Mouse (Mus musculus) adrenal gland (tissue): ENCODE measurements around the gene Col5a3.
"Not testable (repeated sequence)": the region's sequence is repeated elsewhere in the genome, so short reads cannot be mapped to it uniquely, and the experiment has no call there.

Experiments used
- intact Hi-C: fragments of 180-260 bp; cut with DNase I; formaldehyde crosslinking; loops from one replicate; pipeline ENCODE4 v1.15.1; 2025
- long read RNA-seq, 2 experiments: library from polyadenylated mRNA; unstranded; transcript quantifications; one replicate each; pipeline ENCODE4 v2.0.0; 2020; ENCODE audit warnings: borderline replicate concordance in 1 of 2; ENCODE audit not compliant: insufficient replicate concordance in 1 of 2

Gene Col5a3
- long read RNA-seq, experiment 1, partial matches to known transcripts: 34 of 40 reads
- long read RNA-seq, experiment 1, other reads (novel, unspliced or antisense): 6 of 40 reads
- long read RNA-seq, experiment 2, partial matches to known transcripts: 9 of 13 reads
- long read RNA-seq, experiment 2, other reads (novel, unspliced or antisense): 4 of 13 reads

- intact Hi-C loops: no loop called here
These were observed at the start of gene Col5a3 for GRCm38 (mm10) chr9:20814521-20815272. Gene Col5a3 (minus strand): TSS chr9:20815067.

GRCm38 (mm10) chr9:20862225-20862624, 47.4 kb upstream of the Col5a3 start:
- intact Hi-C loops: no loop called here

GRCm38 (mm10) chr9:20861821-20862220, 47.0 kb upstream of the Col5a3 start:
- intact Hi-C loops: no loop called here

GRCm38 (mm10) chr9:20859926-20860325, 45.1 kb upstream of the Col5a3 start:
- intact Hi-C loops: no loop called here

- intact Hi-C loops: no loop called here
These were observed 42.3 kb upstream of the Col5a3 start for GRCm38 (mm10) chr9:20857131-20857530.

- intact Hi-C loops: no loop called here
These were observed 35.3 kb upstream of the Col5a3 start for GRCm38 (mm10) chr9:20850179-20850578.

DNA sequence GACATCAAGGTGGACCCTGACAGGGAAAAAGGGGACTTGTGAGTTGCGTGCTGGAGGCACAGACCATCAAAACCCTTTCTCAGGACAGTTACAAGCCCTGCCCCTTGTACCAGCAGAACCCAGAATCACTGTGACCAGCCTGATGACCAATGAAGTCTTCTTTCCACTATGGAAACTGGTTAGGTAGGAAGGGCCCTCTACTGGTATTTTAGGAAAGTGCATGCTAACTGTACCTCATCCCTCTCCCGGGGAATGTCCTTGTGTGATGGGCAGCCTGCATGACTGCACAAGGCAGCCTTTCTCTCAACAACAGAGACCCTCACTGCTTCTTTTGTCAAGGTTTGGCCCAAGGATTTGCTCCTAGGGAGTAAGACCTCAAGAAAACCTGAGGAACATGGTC, 27.8 kb upstream of the Col5a3 start:
- intact Hi-C loops: no loop called here

DNA sequence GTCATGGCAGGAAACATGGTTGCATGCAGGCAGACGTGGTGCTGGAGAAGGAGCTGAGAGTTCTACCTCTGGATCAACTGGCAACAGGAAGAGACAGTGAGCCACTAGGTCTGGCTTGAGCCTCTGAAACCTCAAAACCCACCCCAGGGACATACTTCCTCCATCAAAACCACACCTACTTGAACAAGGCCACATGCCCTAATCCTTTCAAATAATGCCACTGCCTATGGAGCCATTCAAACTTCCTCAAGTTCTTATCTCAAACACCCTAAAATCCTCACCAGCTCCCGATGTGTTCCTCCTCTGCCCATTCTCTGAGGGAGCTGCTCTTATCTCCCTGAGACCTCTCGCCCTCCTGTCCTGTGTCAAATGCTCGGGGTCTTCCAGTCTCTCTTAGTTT, 27.3 kb upstream of the Col5a3 start:
- intact Hi-C loops: no loop called here

DNA sequence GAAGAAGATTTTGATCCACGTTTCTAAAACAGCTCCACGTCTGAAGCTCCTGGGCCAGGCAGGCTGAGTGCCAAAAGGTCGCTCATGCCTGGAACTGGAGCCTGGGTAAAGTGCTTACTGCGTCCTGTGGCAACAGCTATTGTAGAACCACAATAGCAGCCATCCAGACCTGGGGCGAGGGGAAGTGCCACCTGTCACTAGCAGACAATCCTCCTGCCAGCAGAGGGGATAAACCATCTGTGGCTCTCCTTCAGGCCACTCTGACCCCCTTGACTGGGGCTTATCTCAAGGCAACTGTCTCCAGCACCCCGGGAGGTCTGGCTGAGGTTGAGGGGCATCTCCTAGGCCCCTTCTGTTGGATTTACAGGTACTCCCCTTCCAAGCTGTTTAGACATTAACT, 24.1 kb upstream of the Col5a3 start:
- intact Hi-C loops: no loop called here

DNA sequence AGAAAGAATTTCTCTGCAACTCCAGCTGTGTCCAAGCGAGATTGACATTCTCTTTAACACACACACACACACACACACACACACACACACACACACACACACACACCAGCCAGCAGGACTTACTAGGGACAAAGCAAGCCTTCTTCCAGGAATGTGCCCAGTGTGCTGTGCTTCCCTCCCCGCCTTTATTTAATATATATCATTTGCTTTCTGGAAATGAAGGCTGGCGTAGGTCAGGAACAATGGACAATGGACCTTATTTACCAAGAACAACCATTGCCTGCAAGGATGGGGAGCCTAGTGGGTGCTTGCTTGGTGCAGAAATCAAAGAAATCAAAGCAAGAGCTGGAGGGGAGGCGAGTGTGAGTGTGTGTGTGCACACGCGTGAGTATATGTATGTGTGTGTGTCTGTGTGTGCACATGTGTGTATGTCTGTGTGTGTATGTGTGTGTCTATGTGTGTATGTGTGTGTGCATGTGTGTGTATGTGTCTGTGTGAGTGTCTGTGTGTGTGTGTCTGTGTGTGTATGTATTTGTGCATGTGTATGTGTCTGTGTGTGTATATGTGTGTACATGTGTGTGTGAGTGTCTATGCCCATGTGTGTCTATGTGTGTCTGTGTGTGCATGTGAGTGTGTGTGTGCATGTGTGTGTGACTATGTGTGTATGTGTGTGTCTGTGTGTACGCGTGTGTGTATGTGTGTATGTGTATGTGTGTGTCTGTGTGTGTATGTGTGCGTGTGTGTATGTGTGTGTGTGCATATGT, 22.5 kb upstream of the Col5a3 start:
- intact Hi-C loops: no loop called here

- intact Hi-C loops: not testable (repeated sequence)
These were observed 20.6 kb upstream of the Col5a3 start for GRCm38 (mm10) chr9:20835431-20835954.

GRCm38 (mm10) chr9:20834881-20835280, 20.0 kb upstream of the Col5a3 start:
- intact Hi-C loops: no loop called here

DNA sequence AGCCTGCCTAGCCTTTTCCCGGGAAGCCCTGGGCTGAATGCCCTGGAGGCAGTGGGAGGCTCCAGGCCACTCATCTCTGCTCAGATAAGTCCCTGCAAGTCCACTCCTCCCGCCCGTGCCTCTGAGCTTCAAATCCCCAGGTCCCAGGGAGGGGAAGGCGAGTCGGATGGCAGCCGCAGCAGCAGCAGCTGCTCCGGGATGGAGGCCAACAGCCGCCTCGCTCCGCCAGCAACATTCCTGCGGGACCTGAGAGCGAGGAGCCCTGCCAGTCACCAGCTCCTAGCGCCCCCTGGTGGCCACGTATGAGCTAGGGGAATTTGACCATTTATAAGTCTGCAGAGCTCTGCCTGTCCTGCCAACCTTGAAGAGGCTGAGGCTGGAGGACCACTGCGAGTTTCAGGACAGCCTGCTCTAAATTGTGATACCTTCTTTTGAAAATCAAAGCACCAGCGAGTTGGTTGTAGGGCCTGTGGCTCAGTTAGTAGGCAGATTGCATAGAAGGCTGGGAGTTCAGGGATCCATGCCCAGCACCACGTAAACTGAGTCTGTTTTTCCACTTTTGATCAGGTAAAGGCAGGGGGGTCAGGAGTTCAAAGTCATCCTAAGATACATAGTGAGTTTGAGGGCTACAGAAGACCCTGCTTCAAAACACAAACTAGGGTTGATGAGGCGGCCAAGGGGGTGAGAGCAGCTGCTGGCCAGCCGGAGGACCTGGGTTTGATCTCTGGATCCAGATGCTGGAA, 16.2 kb upstream of the Col5a3 start:
- intact Hi-C loops: loop anchor here (1.0 kb wide), 1 partner anchor 91 kb away; no protein-coding TSS in a partner anchor

DNA sequence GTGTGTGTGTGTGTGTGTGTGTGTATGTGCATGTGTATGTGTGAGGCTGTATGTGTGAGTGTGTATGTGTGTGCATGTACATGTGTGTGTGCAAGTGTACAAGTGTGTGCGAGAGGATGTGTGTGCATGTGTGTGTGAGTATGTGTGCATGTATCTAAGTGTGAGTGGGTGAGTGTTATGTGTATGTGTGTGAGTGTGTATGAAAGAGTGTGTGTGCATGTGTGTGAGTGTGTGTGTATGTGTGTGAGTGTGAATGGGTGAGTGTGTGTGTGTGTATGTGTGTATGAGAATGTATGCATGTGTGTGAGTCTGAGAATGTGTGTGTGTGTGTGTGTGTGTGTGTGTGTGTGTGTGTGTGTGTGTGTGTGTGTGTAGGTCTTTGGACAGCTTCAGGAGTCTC, 13.3 kb upstream of the Col5a3 start:
- intact Hi-C loops: no loop called here

DNA sequence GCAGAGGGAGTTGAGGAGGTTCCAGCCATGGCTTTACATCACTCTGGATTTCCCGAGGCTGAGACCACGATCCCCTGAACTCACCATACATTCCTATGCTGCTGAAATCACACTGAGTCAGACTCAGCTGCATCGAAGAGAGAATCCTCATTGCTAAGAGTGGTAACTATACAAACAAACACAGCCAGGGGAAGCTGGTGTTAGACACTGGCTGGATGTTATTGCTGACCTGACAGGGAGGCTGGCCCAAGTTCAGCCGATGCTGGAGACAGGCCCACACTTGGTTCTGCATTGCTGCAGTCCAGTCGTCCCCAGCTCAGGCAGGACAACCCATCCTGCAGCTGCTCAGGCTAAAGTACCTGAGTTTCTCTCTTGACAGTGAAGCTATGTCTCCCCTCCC, 10.9 kb upstream of the Col5a3 start:
- intact Hi-C loops: no loop called here

- intact Hi-C loops: no loop called here
These were observed 8.0 kb upstream of the Col5a3 start for GRCm38 (mm10) chr9:20822821-20823220.

- intact Hi-C loops: no loop called here
These were observed 5.1 kb upstream of the Col5a3 start for GRCm38 (mm10) chr9:20820001-20820400.

DNA sequence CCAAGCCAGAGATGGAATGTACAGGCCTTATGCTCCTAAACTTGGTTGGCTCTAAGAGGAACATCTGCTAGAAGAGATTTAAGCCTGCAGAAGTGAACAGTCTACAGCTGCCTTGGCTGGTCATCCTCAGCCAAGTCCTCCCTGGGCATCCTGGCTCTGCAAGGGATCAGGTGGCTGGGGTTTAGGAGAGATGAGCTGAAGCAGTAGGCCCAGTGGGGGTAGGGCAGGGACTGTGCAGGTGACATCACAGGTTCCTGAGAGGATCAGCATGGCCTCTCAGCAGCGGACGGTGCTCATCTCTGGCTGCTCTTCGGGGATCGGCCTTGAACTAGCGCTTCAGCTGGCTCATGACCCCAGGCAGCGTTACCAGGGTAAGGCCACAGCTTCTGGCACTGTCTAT, 3.4 kb upstream of the Col5a3 start, which contains the start of gene Rdh8:
Gene Rdh8, plus strand, starts transcription at position 268 of the 400 bp plus-strand sequence.
- intact Hi-C loops: no loop called here

- intact Hi-C loops: no loop called here
These were observed 2.2 kb downstream of the Col5a3 start for GRCm38 (mm10) chr9:20812537-20813271.

DNA sequence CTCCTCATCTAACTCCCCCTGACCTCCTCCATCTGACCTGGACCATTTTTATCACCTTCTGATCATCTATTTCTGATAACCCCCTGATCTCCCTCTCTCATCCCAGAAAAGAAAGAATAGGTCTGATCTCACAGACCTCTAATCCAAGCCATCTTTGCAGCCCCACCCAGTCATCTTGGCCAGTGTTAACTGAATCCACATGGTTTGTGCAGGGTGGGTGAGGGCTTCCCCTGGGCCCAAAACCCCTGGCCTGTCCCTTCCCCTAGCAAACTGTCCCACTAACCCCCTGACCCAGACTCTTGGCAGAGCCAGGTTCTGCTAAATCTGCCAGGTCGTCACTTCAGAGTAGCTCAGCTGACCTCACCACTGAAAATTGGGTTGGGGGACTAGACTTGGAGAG, 4.1 kb downstream of the Col5a3 start:
- intact Hi-C loops: no loop called here

GRCm38 (mm10) chr9:20810271-20810670, 4.6 kb downstream of the Col5a3 start:
- intact Hi-C loops: no loop called here
